Mouse (Mus musculus) layer of hippocampus, postnatal 36 days (tissue): Measurements from ENCODE around the gene Tmem52. TPM values are rescaled to one million over a fixed set of nuclear protein-coding genes. Genes with fewer than 3 reads are reported as not detected.

ENCODE experiments used
- DNase-seq, 2 experiments: peaks; one replicate each; pipeline ENCODE4 v3.0.0; 2022
- total RNA-seq, 2 experiments: library from RNA; stranded (reverse); gene quantifications; 2 replicates each; pipeline ENCODE4 v1.2.3; 2021

Tmem52 gene
- total RNA-seq, 2 experiments from 2014 or later, result 2.0 to 6.6 TPM

DNA sequence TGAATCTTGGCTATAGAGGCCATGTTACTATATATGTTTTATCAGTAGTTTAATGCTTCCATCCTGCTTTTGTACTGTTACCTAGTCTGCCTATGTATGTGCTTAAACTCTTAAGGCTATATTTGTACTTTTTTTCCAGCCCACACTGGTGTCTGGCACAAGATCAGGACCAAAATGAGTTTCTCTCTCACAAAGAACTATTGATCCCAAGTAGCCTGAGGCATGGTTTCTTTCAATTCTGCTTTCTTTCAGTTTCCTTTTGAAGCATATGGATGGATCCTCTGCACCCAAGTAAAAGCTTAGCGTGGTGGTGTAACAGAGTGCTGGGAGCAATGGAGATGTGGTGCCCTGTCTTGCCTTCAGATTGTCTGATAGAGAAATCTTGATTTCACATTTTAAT, 42.1 kb downstream of the Tmem52 start:
- no peak for DNase-seq

DNA sequence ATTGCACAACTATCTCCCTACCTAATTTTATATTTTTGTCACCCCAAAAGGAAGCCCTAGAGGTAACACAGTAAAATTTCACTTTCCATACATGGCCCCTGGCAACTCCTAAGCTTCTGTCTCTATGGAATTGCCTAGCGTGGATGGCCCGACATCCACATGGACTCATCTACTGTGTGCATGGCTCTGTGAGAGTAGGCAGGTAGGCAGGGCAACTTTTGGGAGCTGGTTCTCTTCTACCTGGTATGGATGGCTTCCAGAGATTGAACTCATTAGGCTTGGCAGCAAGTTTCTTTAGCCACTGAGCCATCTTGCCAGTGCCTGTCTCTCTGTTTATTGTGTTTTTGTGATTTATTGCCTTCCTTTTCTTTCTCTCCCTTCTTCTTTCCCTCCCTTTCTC, 45.9 kb downstream of the Tmem52 start:
- DNase-seq, result no peak

DNA sequence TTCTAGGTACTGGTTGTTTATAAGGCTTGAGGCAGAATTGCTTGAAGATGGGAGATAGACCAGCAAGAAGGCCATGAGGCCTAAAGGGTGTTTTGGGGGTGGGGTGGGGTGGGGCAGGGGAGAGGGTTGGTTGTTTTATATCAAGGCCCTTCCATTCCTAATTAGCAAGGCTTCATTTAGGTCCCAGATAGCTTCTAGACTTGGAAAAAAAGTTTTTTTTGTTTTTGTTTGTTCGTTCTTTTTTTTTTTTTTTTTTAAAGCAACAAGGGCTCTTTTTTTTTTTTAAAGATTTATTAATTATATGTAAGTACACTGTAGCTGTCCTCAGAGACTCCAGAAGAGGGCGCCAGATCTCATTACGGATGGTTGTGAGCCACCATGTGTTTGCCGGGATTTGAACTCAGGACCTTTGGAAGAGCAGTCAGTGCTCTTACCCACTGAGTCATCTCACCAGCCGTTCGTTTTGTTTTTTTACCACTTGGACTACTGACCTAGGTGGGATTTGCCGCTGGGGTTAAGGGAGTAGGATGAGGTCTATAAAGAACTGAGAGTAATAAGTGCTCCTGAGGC, 49.1 kb downstream of the Tmem52 start:
- no peak for DNase-seq

Other genes starting within 250 kb of the Tmem52 start
- 100 to 1,000 TPM; 126 to 132 TPM for gene Ski, start 246.5 kb upstream of the Tmem52 start, total RNA-seq
- gene Faap20, start 219.3 kb upstream of the Tmem52 start, total RNA-seq, result 10 to 100 TPM; 30.9 to 35.1 TPM
- 100 to 1,000 TPM; 156 to 166 TPM for gene Prkcz, start 107.8 kb upstream of the Tmem52 start, total RNA-seq
- 10 to 100 TPM; 21.0 to 21.2 TPM for gene Gabrd, start 71.0 kb upstream of the Tmem52 start, total RNA-seq
- gene Cfap74, start 59.9 kb upstream of the Tmem52 start, total RNA-seq, result 10 to 100 TPM; 11.1 to 14.0 TPM
- gene Gnb1, start 22.2 kb downstream of the Tmem52 start, total RNA-seq, result 100 to 1,000 TPM; 744 to 792 TPM
- 10 to 100 TPM; 65.8 to 71.5 TPM for gene Nadk, start 93.3 kb downstream of the Tmem52 start, total RNA-seq
- 10 to 100 TPM; 40.1 to 41.0 TPM for gene Slc35e2, start 132.3 kb downstream of the Tmem52 start, total RNA-seq
- gene Cdk11b, start 155.7 kb downstream of the Tmem52 start, total RNA-seq, result 10 to 100 TPM; 43.6 to 46.8 TPM
- gene Gm10563, start 176.3 kb downstream of the Tmem52 start, total RNA-seq, result not detected
- 1 to 10 TPM; 3.9 to 6.4 TPM for gene Mmp23, start 184.3 kb downstream of the Tmem52 start, total RNA-seq
- 100 to 1,000 TPM in 1 of 2 experiments, 10 to 100 TPM in 1; 96.8 to 109 TPM for gene Mib2, start 200.1 kb downstream of the Tmem52 start, total RNA-seq
- gene Fndc10, start 225.2 kb downstream of the Tmem52 start, total RNA-seq, result 10 to 100 TPM; 21.8 to 23.0 TPM
- gene Ssu72, start 235.7 kb downstream of the Tmem52 start, total RNA-seq, result 10 to 100 TPM; 78.3 to 82.6 TPM